Mouse (Mus musculus): Measurements from ENCODE around the gene Smu1. TPM values are rescaled to one million over a fixed set of nuclear protein-coding genes. Genes with fewer than 3 reads are reported as not detected.

Gene Smu1
- total and polyA plus RNA-seq, 3 experiments: 93.4 to 183 (median 118) TPM

DNA sequence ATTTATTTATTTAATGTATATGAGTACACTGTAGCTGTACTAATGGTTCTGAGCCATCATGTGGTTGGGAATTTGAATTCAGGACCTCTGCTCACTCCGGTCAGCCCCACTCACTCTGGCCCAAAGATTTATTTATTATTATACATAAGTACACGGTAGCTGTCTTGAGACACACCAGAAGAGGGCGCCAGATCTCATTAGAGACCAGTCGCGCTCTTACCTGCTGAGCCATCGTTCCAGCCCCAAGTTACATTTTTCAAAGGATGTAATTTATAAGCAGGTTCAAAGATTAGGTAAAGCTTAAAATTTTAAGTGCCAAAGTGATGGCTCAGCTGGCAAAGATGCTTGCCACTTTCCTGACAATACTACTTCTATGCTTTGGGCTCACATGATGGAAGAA, 20.9 kb upstream of the Smu1 start:
- Histone ChIP-seq H3K4me1 (ENCODE audit: control insufficient read depth in 1 of 2, insufficient read depth in 2 of 2) (peaks cover 31 to 73% of the 10 kb centered on the region in 2 experiments), H3K27ac (ENCODE audit: insufficient read depth, low read depth) (no peak overlapping the region)

DNA sequence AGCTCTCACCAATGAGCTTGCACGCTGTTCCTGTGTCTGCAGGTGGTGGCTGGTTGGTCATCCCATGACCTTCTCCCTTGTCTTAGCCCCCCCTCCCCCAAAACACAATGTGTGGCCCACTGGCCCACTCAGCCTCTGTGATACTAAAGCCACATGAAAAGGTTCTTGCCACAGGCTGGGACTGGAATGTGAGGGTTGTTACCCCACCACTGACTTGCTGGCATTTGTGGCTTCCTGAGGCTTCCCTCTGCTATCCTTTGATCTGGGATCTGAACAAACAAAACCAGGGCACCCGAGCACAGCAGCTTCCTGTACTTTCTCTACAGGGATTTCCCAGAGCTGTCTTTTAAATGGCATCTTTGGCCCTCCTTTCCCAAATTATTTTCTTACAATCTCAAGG, 19.4 kb upstream of the Smu1 start:
- Histone ChIP-seq H3K9ac (ENCODE audit: insufficient read depth, low read depth) (no peak overlapping the region), H3K36me3 (replicated peaks in 1 of 2; ENCODE audit: control insufficient read depth in 1 of 2, insufficient read depth in 1 of 2, low read length in 1 of 2) (no peaks in the 10 kb centered on the region), H3K79me2 (replicated peaks; ENCODE audit: control insufficient read depth, extremely low read depth, insufficient read depth, poor library complexity, severe bottlenecking) (no peaks in the 10 kb centered on the region), H3K27me3 (replicated peaks) (no peaks in the 10 kb centered on the region), H3K4me3 (replicated peaks in 1 of 3; ENCODE audit: low read depth in 2 of 3, low read length in 2 of 3, poor library complexity in 1 of 3) (no peak overlapping the region), H3K27ac (ENCODE audit: insufficient read depth, low read depth) (no peak overlapping the region), H3K4me1 (ENCODE audit: control insufficient read depth in 1 of 2, insufficient read depth in 2 of 2) (peaks cover 22 to 67% of the 10 kb centered on the region in 2 experiments), H3K4me2 (ENCODE audit: insufficient read depth, low read depth, poor library complexity, severe bottlenecking) (no peak overlapping the region), H3K9me3 (replicated peaks; ENCODE audit: low read length) (peaks cover 2% of the 10 kb centered on the region)
- dilution Hi-C loops (cut with MboI; ENCODE audit: extremely low pct_ligation_motif_present, extremely low pct_unique_long_range_greater_than_20kb, low sequenced_read_pairs): no loop called here
- DNase-seq (ENCODE audit: extremely low read depth): no peak
- in situ Hi-C loops (cut with MboI; ENCODE audit: low pct_ligation_motif_present, low pct_unique_long_range_greater_than_20kb, low sequenced_read_pairs): no loop called here
- TF ChIP-seq NRF1 (IDR thresholded peaks at IDR 0.05; ENCODE audit: low read depth, low read length) (no peak), SMC3 (IDR thresholded peaks at IDR 0.05; ENCODE audit: low read depth, low read length) (no peak), CHD1 (IDR thresholded peaks at IDR 0.05; ENCODE audit: low read depth, low read length) (no peak), ELF1 (IDR thresholded peaks at IDR 0.05; ENCODE audit: low read depth, low read length) (no peak), ZNF384 (IDR thresholded peaks at IDR 0.05; ENCODE audit: low read depth, low read length) (no peak), CHD2 (IDR thresholded peaks at IDR 0.05; ENCODE audit: low read length) (no peak)

More for the DNA sequence above, 20.9 kb upstream of the Smu1 start:
- in situ Hi-C loops (cut with MboI; ENCODE audit: low pct_ligation_motif_present, low pct_unique_long_range_greater_than_20kb, low sequenced_read_pairs) (no loop called here), dilution Hi-C loops (cut with MboI; ENCODE audit: extremely low pct_ligation_motif_present, extremely low pct_unique_long_range_greater_than_20kb, low sequenced_read_pairs) (no loop called here)
- DNase-seq (ENCODE audit: extremely low read depth): no peak
- Histone ChIP-seq H3K9me3 (replicated peaks; ENCODE audit: low read length) (peaks cover 2% of the 10 kb centered on the region), H3K4me2 (ENCODE audit: insufficient read depth, low read depth, poor library complexity, severe bottlenecking) (no peak overlapping the region), H3K27me3 (replicated peaks) (no peaks in the 10 kb centered on the region), H3K36me3 (replicated peaks in 1 of 2; ENCODE audit: control insufficient read depth in 1 of 2, insufficient read depth in 1 of 2, low read length in 1 of 2) (no peaks in the 10 kb centered on the region), H3K79me2 (replicated peaks; ENCODE audit: control insufficient read depth, extremely low read depth, insufficient read depth, poor library complexity, severe bottlenecking) (no peaks in the 10 kb centered on the region), H3K9ac (ENCODE audit: insufficient read depth, low read depth) (no peak overlapping the region), H3K4me3 (replicated peaks in 1 of 3; ENCODE audit: low read depth in 2 of 3, low read length in 2 of 3, poor library complexity in 1 of 3) (no peak overlapping the region)
- TF ChIP-seq RAD21 (IDR thresholded peaks at IDR 0.05; ENCODE audit: low read depth, low read length) (peak; percentile 35), SMC3 (IDR thresholded peaks at IDR 0.05; ENCODE audit: low read depth, low read length) (peak; percentile 39; the same call in 1 of the 2 replicates), CTCF (conservative IDR thresholded peaks at IDR 0.05 in 1 of 2, IDR thresholded peaks at IDR 0.05 in 1 of 2; ENCODE audit: low read depth in 2 of 2, low read length in 2 of 2) (peak; percentile 15 to 58; a peak in 2 of 4 replicates), CHD2 (IDR thresholded peaks at IDR 0.05; ENCODE audit: low read length) (no peak), ZMIZ1 (IDR thresholded peaks at IDR 0.05; ENCODE audit: low read depth, low read length) (no peak)

DNA sequence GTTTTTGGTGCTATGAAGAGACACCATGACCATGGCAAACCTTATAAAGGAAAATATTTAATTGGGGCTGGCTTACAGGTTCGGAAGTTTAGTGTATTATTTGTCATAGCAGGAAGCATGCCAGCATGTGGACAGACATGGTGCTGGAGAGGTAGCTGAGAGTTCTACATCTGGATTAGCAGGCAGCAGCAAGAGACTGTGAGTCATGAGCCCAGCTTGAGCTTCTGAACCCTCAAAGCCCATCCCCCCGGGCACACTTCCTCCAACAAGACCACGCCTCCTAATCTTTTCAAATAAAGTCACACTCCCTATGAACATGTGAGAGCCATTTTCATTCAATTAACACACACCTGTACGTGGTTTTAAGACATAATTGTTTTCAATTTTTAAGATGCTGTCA, 18.7 kb upstream of the Smu1 start:
- peaks cover 2% of the 10 kb centered on the region for H3K9me3 ChIP-seq (replicated peaks; ENCODE audit: low read length)
- in situ Hi-C loops (cut with MboI; ENCODE audit: low pct_ligation_motif_present, low pct_unique_long_range_greater_than_20kb, low sequenced_read_pairs) (no loop called here), dilution Hi-C loops (cut with MboI; ENCODE audit: extremely low pct_ligation_motif_present, extremely low pct_unique_long_range_greater_than_20kb, low sequenced_read_pairs) (no loop called here)
- H3K36me3 ChIP-seq (replicated peaks in 1 of 2; ENCODE audit: control insufficient read depth in 1 of 2, insufficient read depth in 1 of 2, low read length in 1 of 2): no peaks in the 10 kb centered on the region
- peak; percentile 77 for DNase-seq (ENCODE audit: extremely low read depth)
- H3K4me3 ChIP-seq (replicated peaks in 1 of 3; ENCODE audit: low read depth in 2 of 3, low read length in 2 of 3, poor library complexity in 1 of 3): no peak overlapping the region
- no peak overlapping the region for H3K9ac ChIP-seq (ENCODE audit: insufficient read depth, low read depth)
- no peaks in the 10 kb centered on the region for H3K79me2 ChIP-seq (replicated peaks; ENCODE audit: control insufficient read depth, extremely low read depth, insufficient read depth, poor library complexity, severe bottlenecking)
- H3K27me3 ChIP-seq (replicated peaks): no peaks in the 10 kb centered on the region
- H3K4me2 ChIP-seq (ENCODE audit: insufficient read depth, low read depth, poor library complexity, severe bottlenecking): no peak overlapping the region
- TF ChIP-seq ZNF384 (IDR thresholded peaks at IDR 0.05; ENCODE audit: low read depth, low read length): no peak
- TF ChIP-seq BHLHE40 (IDR thresholded peaks at IDR 0.05; ENCODE audit: low read depth, low read length): peak; percentile 12; the same call in 1 of the 2 replicates
- H3K27ac ChIP-seq (ENCODE audit: insufficient read depth, low read depth): no peak overlapping the region
- peaks cover 18 to 61% of the 10 kb centered on the region in 2 experiments for H3K4me1 ChIP-seq (ENCODE audit: control insufficient read depth in 1 of 2, insufficient read depth in 2 of 2)
